Mouse (Mus musculus) MEL (cell line): ENCODE measurements around the gene Stmn1.

Experiments used
- CHD1 ChIP-seq: IDR thresholded peaks from 2 replicates; pipeline ENCODE4 v1.6.1; 2012; ENCODE audit warnings: low read depth, mild to moderate bottlenecking, inconsistent platforms, low read length, improper control_type of control experiment
- CTCF ChIP-seq, 3 experiments: IDR thresholded peaks in 2 of 3; conservative IDR thresholded peaks in 1 of 3; 2 replicates each; pipeline ENCODE4 v1.5.1; 2011 to 2012; ENCODE audit warnings: low read length in 3 of 3, low read depth in 2 of 3, mild to moderate bottlenecking in 2 of 3, improper control_type of control experiment in 1 of 3, inconsistent platforms in 1 of 3, mixed read lengths in 1 of 3, moderate library complexity in 1 of 3; ENCODE audit not compliant: control insufficient read depth in 1 of 3, insufficient read depth in 1 of 3, poor library complexity in 1 of 3, severe bottlenecking in 1 of 3
- E2F4 ChIP-seq: IDR thresholded peaks from 2 replicates; pipeline ENCODE4 v1.6.1; 2011; ENCODE audit warnings: low read depth, low read length, improper control_type of control experiment, borderline replicate concordance
- NRF1 ChIP-seq: IDR thresholded peaks from 2 replicates; pipeline ENCODE4 v1.6.1; 2014; ENCODE audit warnings: low read depth, mild to moderate bottlenecking, inconsistent platforms, low read length, improper control_type of control experiment, moderate library complexity; ENCODE audit not compliant: poor library complexity, insufficient read depth, severe bottlenecking
- POLR2A ChIP-seq, 2 experiments: IDR thresholded peaks; 2 replicates each; pipeline ENCODE4 v1.6.1; 2011 to 2012; ENCODE audit warnings: low read length in 2 of 2, mild to moderate bottlenecking in 2 of 2, control low read depth in 1 of 2, improper control_type of control experiment in 1 of 2, low read depth in 1 of 2, moderate library complexity in 1 of 2; ENCODE audit not compliant: control insufficient read depth in 1 of 2, insufficient read depth in 1 of 2, poor library complexity in 1 of 2
- SMC3 ChIP-seq: IDR thresholded peaks from 2 replicates; pipeline ENCODE4 v1.6.1; 2011; ENCODE audit warnings: low read depth, low read length, improper control_type of control experiment
- TBP ChIP-seq: IDR thresholded peaks from 2 replicates; pipeline ENCODE4 v1.8.0; 2011; ENCODE audit warnings: low read depth, low read length, improper control_type of control experiment
- ZC3H11A ChIP-seq: IDR thresholded peaks from 2 replicates; pipeline ENCODE4 v1.6.1; 2012; ENCODE audit warnings: low read depth, mild to moderate bottlenecking, inconsistent platforms, low read length, improper control_type of control experiment
- ZKSCAN1 ChIP-seq: IDR thresholded peaks from 2 replicates; pipeline ENCODE4 v1.6.1; 2012; ENCODE audit warnings: low read depth, mild to moderate bottlenecking, inconsistent platforms, low read length, improper control_type of control experiment, moderate library complexity

- peak; percentile 91 for TF ChIP-seq TBP
- no peak for TF ChIP-seq POLR2A (IDR thresholded peaks at IDR 0.05; ENCODE audit: control insufficient read depth in 1 of 2, insufficient read depth in 1 of 2, low read depth in 1 of 2, low read length in 2 of 2, poor library complexity in 1 of 2)
- TF ChIP-seq ZKSCAN1 = no peak
- no peak for TF ChIP-seq NRF1
- TF ChIP-seq SMC3 = no peak
- TF ChIP-seq E2F4 = no peak
- no peak for TF ChIP-seq CHD1
- TF ChIP-seq CTCF (IDR thresholded peaks at IDR 0.05 in 2 of 3, conservative IDR thresholded peaks at IDR 0.05 in 1 of 3; ENCODE audit: control insufficient read depth in 1 of 3, insufficient read depth in 1 of 3, low read depth in 2 of 3, low read length in 3 of 3, poor library complexity in 1 of 3, severe bottlenecking in 1 of 3) = no peak
- no peak for TF ChIP-seq ZC3H11A
Measured at GRCm38 (mm10) chr4:134461252-134461651, 6.9 kb upstream of the Stmn1 start.
